Mouse (Mus musculus) kidney, embryonic 16.5 days (tissue): Measurements from ENCODE around the gene Hsf4. TPM values are rescaled to one million over a fixed set of nuclear protein-coding genes. Genes with fewer than 3 reads are reported as not detected.

ENCODE experiments used
- ATAC-seq: fragments of 200-750 bp; cut with Nextera tagmentation; 2 replicates; pipeline ENCODE4 v1.8.0; 2017; ENCODE audit warnings: moderate TSS enrichment; ENCODE audit not compliant: low FRiP score, low TSS enrichment
- H3K27ac ChIP-seq: fragments of 300-500 bp; sonication (generic); 2 replicates; pipeline ENCODE4 v1.5.1; 2014; ENCODE audit warnings: low read length
- H3K27me3 ChIP-seq: fragments of 300-500 bp; sonication (generic); 2 replicates; pipeline ENCODE4 v1.6.1; 2014; ENCODE audit warnings: low read length, control low read depth, mixed read lengths; ENCODE audit not compliant: insufficient read depth
- H3K36me3 ChIP-seq: fragments of 300-500 bp; sonication (generic); 2 replicates; pipeline ENCODE4 v1.6.1; 2014; ENCODE audit warnings: low read length, control low read depth, mixed read lengths; ENCODE audit not compliant: insufficient read depth
- H3K4me1 ChIP-seq: fragments of 300-500 bp; sonication (generic); 2 replicates; pipeline ENCODE4 v1.6.1; 2014; ENCODE audit warnings: low read length, control low read depth, mixed read lengths; ENCODE audit not compliant: insufficient read depth
- H3K4me2 ChIP-seq: fragments of 300-500 bp; sonication (generic); replicated peaks from 2 replicates; pipeline ENCODE4 v1.6.1; 2014; ENCODE audit warnings: low read depth, low read length
- H3K4me3 ChIP-seq: fragments of 300-500 bp; sonication (generic); 2 replicates; pipeline ENCODE4 v1.5.1; 2014; ENCODE audit warnings: mild to moderate bottlenecking, low read length
- H3K9ac ChIP-seq: fragments of 300-500 bp; sonication (generic); replicated peaks from 2 replicates; pipeline ENCODE4 v1.6.1; 2014; ENCODE audit warnings: low read length
- H3K9me3 ChIP-seq: fragments of 300-500 bp; sonication (generic); 2 replicates; pipeline ENCODE4 v1.6.1; 2016; ENCODE audit warnings: low read length, control low read depth
- WGBS: fragments of 180-500 bp; shearing (Covaris S2); extraction: QIAGEN DNeasy Blood & Tissue Kit; methylation state at CpG from one replicate; pipeline ENCODE4 v1.1.7; 2014; 5-methylcytosine and 5-hydroxymethylcytosine counted together
- polyA plus RNA-seq: library from polyadenylated mRNA; unstranded; fragments of >200 nt; fragmentation: Nextera tagmentation; extraction: Ambion mirVana; gene quantifications from 2 replicates; pipeline ENCODE4 v1.2.1, GENCODE M21; 2015

Hsf4 gene
- polyA plus RNA-seq, 1 experiment from 2014 or later = 0.16 TPM

DNA sequence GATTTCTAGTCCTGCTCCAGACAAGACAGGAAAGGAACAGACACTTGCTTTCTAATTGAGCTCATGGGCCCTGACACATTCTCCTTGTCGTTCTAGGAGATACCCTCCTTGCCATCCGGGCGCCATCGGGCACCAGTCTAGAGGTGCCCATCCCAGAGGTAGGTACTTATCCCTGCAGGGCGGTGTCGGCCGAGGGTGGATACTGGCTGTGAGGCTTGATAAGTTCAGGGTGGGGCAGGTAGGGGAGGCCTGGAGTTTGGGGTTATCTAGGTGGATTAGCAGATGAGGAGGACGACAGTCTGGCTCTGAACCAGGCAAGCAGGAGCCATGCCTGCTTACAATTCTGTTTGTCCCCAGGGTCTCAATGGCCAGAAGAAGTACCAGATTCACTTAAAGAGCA is 30.4 kb downstream of the Hsf4 start:
- no peak overlapping the region for H3K4me2 ChIP-seq
- H3K27me3 ChIP-seq = no peaks in the 10 kb centered on the region
- no peaks in the 10 kb centered on the region for H3K9me3 ChIP-seq
- peaks cover 27% of the 10 kb centered on the region for H3K4me1 ChIP-seq
- H3K36me3 ChIP-seq = peaks cover 51% of the 10 kb centered on the region
- H3K9ac ChIP-seq = no peak overlapping the region
- WGBS = 95% methylated on average over 8 of the region's 8 CpGs
- ATAC-seq = no peak
- no peak overlapping the region for H3K27ac ChIP-seq
- H3K4me3 ChIP-seq = no peak overlapping the region

DNA sequence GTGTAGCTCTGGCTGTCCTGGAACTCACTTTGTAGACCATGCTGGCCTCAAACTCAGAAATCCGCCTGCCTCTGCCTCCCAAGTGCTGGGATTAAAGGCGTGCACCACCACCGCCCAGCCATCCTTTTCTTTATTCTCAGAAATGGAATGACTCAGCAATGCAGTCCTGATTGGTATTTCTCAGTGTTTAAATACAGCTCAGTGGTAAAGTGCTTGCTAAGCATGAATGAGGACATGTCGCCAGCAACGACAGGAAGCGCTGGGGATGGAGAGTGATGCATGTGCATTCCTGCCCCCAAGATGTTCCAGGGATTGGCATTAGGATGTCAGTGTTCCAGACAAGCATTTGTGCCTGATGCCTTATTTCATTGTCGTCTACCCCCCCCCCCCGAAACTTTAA is 33.8 kb downstream of the Hsf4 start:
- H3K4me2 ChIP-seq = no peak overlapping the region
- peaks cover 71% of the 10 kb centered on the region for H3K36me3 ChIP-seq
- H3K27me3 ChIP-seq = no peaks in the 10 kb centered on the region
- WGBS = 86% methylated on average over 8 of the region's 8 CpGs
- no peaks in the 10 kb centered on the region for H3K9me3 ChIP-seq
- H3K27ac ChIP-seq = no peak overlapping the region
- no peak for ATAC-seq
- no peak overlapping the region for H3K4me3 ChIP-seq
- no peak overlapping the region for H3K9ac ChIP-seq
- peaks cover 32% of the 10 kb centered on the region for H3K4me1 ChIP-seq

DNA sequence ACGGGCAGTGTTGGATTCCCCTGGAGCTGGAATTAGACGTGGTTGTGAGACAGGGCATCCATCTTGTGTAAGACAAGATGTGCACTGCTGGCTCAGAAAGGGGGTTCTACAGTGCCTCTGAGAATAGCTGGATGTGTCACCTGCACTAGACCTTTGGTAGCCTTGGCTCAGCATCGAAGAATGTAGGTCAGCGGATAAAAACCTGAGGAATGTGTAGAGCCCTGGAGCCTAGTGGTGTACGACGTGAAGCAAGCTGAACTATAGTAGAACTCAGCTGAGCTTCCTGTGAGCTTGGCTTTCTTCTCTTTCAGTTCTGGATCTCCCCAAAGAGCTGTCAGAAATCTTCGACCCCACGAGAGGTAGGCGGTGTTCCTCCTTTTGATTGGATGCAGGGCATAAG is 34.3 kb downstream of the Hsf4 start:
- Histone ChIP-seq H3K4me1 (peaks cover 27% of the 10 kb centered on the region), H3K4me2 (no peak overlapping the region), H3K36me3 (peaks cover 74% of the 10 kb centered on the region), H3K9me3 (no peaks in the 10 kb centered on the region), H3K27me3 (no peaks in the 10 kb centered on the region), H3K4me3 (no peak overlapping the region), H3K9ac (no peak overlapping the region), H3K27ac (no peak overlapping the region)
- no peak for ATAC-seq
- 80% methylated on average over 9 of the region's 9 CpGs for WGBS

DNA sequence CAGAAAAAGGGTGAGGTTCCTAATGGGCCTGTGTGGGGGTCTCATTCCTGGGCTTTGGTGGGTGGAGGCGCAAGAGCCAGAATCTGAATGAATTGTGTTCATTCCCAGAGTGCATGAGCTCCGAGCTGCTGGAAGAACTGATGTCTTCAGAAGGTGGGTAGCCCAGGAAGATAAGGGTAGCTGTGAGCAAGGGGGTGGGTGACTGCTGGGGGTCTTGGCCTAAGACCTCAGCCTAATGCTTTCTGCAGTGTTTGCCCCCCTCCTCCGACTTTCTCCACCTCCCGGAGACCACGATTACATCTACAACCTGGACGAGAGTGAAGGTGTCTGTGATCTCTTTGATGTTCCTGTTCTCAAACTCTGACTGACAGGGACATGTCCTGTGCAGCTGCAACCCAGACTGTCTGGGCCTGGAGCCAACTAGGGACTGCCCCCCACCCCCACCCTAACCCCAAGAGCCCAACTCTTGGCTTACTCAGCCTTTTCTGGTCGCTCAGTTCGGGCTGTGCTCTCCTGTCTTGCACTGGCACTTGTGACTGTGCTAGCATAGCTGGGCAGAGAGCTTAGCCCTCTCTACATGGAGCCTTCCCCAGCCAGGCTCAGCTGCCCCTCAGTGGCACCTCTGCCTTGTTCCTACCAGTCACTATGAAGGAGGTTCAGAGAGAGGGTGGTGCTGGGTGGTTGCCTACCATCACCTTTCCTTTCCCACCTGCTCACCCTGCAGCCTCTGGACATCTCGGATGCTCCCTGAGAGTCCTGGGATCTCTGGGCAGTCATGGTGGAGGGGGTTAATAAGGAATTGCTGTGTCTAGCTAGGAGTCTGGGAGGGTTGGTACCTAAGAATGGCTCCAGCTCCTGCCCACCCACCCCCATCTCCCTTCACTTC is 35.0 kb downstream of the Hsf4 start:
- Histone ChIP-seq H3K27me3 (no peaks in the 10 kb centered on the region), H3K4me2 (no peak overlapping the region), H3K4me1 (peaks cover 24% of the 10 kb centered on the region), H3K27ac (peak overlapping the region; percentile 55), H3K9me3 (no peaks in the 10 kb centered on the region), H3K36me3 (peaks cover 77% of the 10 kb centered on the region), H3K4me3 (no peak overlapping the region), H3K9ac (no peak overlapping the region)
- no peak for ATAC-seq
- 64% methylated on average over 9 of the region's 9 CpGs for WGBS

DNA sequence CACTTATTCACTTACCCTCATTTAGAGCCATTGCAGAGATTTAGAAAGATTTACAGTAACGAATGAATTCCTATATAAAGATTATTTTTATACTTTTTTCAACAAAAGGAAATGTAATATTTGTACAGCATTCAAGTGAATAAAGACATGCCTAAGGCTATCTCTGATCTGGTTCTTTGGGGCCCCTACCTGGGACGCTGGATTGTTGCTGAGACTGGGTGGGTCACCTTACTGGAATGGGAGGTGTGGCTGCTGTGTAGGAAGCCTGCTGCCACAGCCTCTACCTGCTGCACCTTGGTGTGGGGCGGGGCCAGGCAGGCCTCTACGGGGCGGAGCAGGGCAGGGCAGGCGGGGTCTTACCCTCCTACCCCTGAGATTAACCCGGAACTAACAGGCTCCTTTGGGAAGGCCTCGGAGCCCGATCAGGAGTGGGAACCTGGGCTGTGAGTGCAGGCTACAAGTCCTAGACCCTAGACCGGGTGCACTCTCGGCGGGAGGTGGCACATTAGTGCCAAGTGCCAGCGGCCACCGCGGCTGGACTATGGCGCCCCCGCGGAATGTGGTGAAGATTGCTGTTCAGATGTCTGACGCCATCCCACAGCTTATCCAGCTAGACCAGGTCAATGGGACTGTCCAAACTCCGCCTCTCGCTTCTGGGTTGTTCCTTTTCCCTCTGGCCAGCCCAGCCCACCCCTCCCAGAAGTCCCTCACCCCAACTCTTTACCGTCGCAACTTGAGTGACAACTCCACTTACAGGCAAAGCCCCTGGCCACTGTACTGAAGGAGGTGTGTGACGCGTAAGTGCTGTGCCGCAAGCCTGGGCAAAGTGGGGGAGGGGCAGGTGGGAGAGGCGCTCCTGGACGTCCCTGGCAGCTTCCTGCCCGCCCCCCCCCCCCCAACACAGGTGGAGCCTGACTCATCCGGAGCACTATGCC is 35.9 kb downstream of the Hsf4 start, which contains the start of gene Elmo3:
Gene Elmo3 (plus strand): TSS at position 391 of the 935 bp plus-strand sequence.
- H3K9ac ChIP-seq = peak within 1 kb of the TSS; percentile 65
- H3K4me1 ChIP-seq = peaks cover 24% of the 10 kb centered on the region
- H3K27ac ChIP-seq = peak within 1 kb of the TSS; percentile 82
- WGBS = 4% methylated on average over 29 of the region's 30 CpGs
- no peaks in the 10 kb centered on the region for H3K9me3 ChIP-seq
- peak within 1 kb of the TSS; percentile 44 for H3K4me3 ChIP-seq
- peak; percentile 94 for ATAC-seq
- peak within 1 kb of the TSS; percentile 63 for H3K4me2 ChIP-seq
- peaks cover 72% of the 10 kb centered on the region for H3K36me3 ChIP-seq
- H3K27me3 ChIP-seq = no peaks in the 10 kb centered on the region

DNA sequence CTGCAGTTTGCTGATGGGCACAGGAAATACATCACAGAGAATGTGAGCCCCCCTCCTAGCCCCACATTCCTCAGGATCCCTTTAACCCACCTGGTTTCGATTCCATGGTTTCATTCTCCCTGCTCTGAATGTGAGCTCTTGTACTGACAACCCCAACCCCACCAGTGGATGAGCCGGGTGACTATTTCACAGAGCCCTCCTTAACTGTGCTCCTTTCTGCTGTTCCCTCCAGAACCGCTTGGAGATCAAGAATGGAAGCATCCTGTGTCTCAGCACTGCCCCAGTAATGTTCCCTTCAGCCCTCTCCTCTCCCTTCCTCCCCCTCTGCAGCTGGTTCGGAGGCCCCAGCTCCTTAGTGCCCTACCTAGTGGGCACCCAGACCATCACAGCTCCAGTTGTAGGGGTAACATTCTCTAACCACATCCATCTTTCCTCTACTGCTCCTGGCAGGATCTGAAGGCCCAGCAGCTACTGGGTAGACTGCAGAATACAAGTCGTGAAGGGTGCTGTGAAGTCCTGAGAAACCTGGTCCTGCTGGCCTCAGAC is 36.6 kb downstream of the Hsf4 start:
- Histone ChIP-seq H3K27ac (peak overlapping the region; percentile 32; the same call in 1 of the 2 replicates), H3K27me3 (no peaks in the 10 kb centered on the region), H3K4me3 (peak overlapping the region; percentile 44), H3K9ac (peak overlapping the region; percentile 65), H3K36me3 (peaks cover 66% of the 10 kb centered on the region), H3K9me3 (no peaks in the 10 kb centered on the region), H3K4me2 (peak overlapping the region; percentile 63), H3K4me1 (peaks cover 24% of the 10 kb centered on the region)
- WGBS = 52% methylated on average over 5 of the region's 5 CpGs
- ATAC-seq = peak; percentile 28

DNA sequence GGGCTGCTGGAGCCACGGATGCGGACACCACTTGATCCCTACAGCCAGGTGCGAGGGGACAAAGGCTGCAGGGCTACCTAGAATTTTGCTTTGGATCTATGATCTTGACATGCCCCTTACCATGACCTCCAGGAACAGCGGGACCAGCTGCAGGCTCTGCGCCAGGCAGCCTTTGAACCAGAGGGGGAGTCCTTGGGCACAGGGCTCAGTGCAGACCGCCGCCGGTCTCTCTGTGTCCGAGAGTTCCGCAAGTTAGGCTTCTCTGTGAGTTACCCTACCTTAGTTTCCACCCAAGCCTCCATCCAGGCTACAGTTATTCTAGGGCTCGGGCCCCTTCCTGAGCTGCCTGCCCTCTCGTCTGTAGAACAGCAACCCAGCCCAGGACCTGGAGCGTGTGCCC is 38.1 kb downstream of the Hsf4 start:
- no peak for ATAC-seq
- peaks cover 24% of the 10 kb centered on the region for H3K4me1 ChIP-seq
- H3K4me3 ChIP-seq = no peak overlapping the region
- no peaks in the 10 kb centered on the region for H3K27me3 ChIP-seq
- H3K9ac ChIP-seq = no peak overlapping the region
- no peaks in the 10 kb centered on the region for H3K9me3 ChIP-seq
- peaks cover 62% of the 10 kb centered on the region for H3K36me3 ChIP-seq
- 94% methylated on average over 13 of the region's 13 CpGs for WGBS
- H3K4me2 ChIP-seq = no peak overlapping the region
- no peak overlapping the region for H3K27ac ChIP-seq

DNA sequence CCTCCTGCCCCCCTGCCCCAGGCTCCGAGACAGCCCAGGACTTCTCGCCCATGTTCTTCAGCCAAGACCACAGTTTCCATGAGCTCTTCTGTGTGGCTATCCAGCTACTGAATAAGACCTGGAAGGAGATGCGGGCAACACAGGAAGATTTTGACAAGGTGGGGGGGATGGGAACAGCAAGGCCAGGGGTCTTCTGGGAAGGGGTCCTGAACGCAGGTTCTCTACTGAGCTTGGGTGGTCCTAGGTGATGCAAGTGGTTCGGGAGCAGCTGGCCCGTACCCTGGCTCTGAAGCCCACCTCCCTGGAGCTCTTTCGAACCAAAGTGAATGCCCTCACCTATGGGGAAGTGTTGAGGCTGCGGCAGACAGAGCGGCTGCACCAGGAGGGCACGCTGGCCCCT is 38.8 kb downstream of the Hsf4 start:
- H3K4me3 ChIP-seq = no peak overlapping the region
- no peaks in the 10 kb centered on the region for H3K27me3 ChIP-seq
- H3K4me1 ChIP-seq = peaks cover 24% of the 10 kb centered on the region
- WGBS = 96% methylated on average over 10 of the region's 10 CpGs
- no peaks in the 10 kb centered on the region for H3K9me3 ChIP-seq
- no peak overlapping the region for H3K27ac ChIP-seq
- H3K4me2 ChIP-seq = no peak overlapping the region
- H3K9ac ChIP-seq = no peak overlapping the region
- ATAC-seq = no peak
- H3K36me3 ChIP-seq = peaks cover 64% of the 10 kb centered on the region

DNA sequence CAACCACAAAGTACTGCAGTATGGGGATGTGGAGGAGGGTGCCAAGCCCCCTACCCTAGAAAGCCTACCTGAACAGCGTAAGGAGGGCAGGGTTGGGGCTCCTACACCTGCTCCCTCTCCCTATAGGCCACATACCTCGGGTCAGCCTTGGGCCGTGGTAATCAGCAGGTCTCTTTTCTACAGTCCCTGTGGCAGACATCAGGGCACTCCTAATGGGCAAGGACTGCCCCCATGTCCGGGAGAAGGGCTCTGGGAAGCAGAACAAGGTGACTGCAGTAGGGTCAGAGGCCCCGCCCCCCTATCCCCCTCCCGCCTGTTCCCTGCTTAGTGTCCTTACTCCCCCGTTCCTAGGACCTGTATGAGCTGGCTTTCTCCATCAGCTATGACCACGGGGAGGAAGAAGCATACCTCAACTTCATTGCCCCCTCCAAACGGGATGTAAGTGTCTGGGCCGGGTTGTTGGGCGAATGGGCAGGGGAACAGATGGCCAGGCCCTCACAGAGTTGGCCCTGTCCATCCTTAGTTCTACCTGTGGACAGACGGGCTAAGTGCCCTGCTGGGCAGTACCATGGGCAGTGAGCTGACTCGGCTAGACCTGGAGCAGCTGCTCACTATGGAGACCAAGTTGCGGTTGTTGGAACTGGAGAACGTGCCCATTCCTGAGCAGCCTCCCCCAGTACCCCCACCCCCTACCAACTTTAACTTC is 39.7 kb downstream of the Hsf4 start:
- no peak overlapping the region for H3K9ac ChIP-seq
- no peak for ATAC-seq
- no peaks in the 10 kb centered on the region for H3K27me3 ChIP-seq
- H3K27ac ChIP-seq = no peak overlapping the region
- no peak overlapping the region for H3K4me2 ChIP-seq
- peaks cover 23% of the 10 kb centered on the region for H3K4me1 ChIP-seq
- H3K36me3 ChIP-seq = peaks cover 65% of the 10 kb centered on the region
- WGBS = 72% methylated on average over 15 of the region's 15 CpGs
- no peaks in the 10 kb centered on the region for H3K9me3 ChIP-seq
- H3K4me3 ChIP-seq = no peak overlapping the region
